Mouse (Mus musculus): Measurements from ENCODE around the gene Nat8f6. TPM values are rescaled to one million over a fixed set of nuclear protein-coding genes. Genes with fewer than 3 reads are reported as not detected.

The Nat8f6 gene
- polyA plus RNA-seq (2015; fragmentation: Nextera tagmentation; extraction: Ambion mirVana) = not detected in 2 replicates

DNA sequence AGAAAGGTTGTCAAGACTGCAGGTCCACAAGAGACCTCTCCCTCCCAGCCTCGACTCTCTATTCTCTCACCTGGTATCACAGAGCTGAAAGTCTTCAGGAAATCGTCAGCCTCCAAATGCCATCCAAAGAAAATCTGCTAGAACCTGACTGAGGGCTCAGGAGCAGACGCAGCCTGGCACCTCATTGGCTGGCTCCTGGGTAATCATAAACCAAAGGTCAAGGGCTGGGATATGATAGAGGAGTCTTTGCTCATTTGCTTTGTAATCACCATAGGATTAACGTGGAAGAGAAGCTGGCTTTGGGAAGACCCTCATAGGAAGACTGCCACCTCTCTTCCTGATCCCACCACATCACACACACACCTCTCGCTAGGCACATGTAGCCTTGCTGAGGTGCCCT is at the start of gene Nat8f6, which contains the start of gene Nat8f5:
Gene Nat8f6, minus strand, starts transcription at position 118 of the 400 bp plus-strand sequence.
Gene Nat8f5, minus strand, starts transcription at position 136 of the 400 bp plus-strand sequence.

DNA sequence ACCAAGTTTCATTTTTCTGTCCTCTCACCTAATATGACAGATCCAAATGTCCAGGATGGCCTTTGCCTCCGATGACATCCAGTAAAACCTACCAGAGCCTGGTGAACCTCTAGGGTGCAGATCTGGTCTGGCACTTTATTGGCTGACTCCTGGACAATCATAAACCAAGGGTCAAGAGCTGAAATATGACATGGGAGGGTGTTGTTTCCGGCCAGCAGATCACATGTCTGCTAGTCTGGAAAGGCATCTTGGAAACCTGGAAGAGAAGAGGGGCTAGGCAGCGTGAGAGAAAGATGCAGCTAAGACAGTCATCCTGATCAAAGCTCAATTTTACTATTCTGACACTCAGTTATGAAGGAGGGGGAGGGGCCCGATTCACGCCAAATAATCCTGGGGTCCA is 48.3 kb upstream of the Nat8f6 start, which contains the start of gene Nat8f2:
Gene Nat8f2, minus strand, starts transcription at position 153 of the 400 bp plus-strand sequence.

DNA sequence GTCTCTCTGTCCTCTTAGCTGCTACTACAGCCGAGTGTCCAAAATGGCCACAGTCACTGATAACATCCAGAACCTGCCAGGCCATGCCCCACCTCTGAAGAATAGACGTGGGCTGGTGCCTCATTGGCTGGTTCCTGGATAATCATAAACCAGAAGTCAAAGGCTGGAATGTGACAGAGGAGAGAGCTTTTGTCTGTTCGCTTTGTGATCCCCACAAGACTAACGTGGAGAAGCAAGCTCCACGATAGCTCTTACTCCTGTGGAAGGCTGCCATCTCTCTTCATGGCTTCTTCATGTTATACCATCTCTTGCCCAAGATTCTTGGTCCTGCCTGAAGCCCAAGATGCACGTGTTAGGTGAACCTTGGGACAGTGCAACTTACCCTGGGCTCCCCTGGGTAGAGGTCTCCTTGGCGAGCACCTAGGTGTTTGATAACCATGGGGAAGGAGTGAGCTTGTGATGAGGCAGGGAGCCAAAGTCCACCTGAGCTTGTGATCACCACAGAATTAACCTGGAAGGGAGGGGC is 11.1 kb upstream of the Nat8f6 start, which contains the start of gene Nat8:
Gene Nat8, minus strand, starts transcription at position 287 of the 526 bp plus-strand sequence.

DNA sequence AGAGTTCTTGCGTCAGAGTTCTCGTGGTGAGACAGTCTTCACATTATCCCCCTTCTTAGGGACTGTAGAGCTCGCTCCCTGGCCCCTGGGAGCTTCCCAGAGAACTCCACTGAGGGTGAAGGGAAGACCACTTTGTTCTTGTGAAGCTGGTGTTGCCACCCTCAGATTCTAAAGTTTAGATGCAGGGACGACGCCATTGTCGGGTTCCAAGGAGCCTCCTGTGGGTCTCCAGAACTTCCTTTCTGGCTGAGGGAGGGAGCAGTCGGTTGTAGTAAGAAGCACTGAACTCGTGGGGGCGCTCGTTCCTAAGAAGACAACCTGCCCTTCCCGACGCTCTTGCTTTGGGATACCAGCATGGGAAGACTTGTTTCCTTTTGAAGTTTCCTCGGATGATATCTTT is 55.2 kb downstream of the Nat8f6 start, which contains the start of gene Nat8f3:
Gene Nat8f3, minus strand, starts transcription at position 223 of the 400 bp plus-strand sequence.

Small RNA genes within 50 kb of the gene (microRNA-seq; reads per million reads assigned to microRNA genes)
- not detected for gene Mir6375 (ENCODE audit: borderline replicate concordance, insufficient number of aligned reads)

Other genes starting within 250 kb of the Nat8f6 start
- 1.7 and 2.9 TPM in 2 replicates for gene Alms1, start 233.4 kb downstream of the Nat8f6 start, polyA plus RNA-seq (2015; fragmentation: Nextera tagmentation; extraction: Ambion mirVana)
- 0.15 TPM in 1 of 2 replicates, not detected in the other for gene Nat8f7, start 107.7 kb downstream of the Nat8f6 start, polyA plus RNA-seq (2015; fragmentation: Nextera tagmentation; extraction: Ambion mirVana)
- gene Nat8f3, start 55.2 kb downstream of the Nat8f6 start, polyA plus RNA-seq (2015; fragmentation: Nextera tagmentation; extraction: Ambion mirVana) = 0.15 TPM in 1 of 2 replicates, not detected in the other
- gene Nat8f5, start within 50 bp of the Nat8f6 start, polyA plus RNA-seq (2015; fragmentation: Nextera tagmentation; extraction: Ambion mirVana) = 0.17 and 1.4 TPM in 2 replicates
- 0.55 and 1.5 TPM in 2 replicates for gene Nat8, start 11.1 kb upstream of the Nat8f6 start, polyA plus RNA-seq (2015; fragmentation: Nextera tagmentation; extraction: Ambion mirVana)
- gene Nat8f2, start 48.2 kb upstream of the Nat8f6 start, polyA plus RNA-seq (2015; fragmentation: Nextera tagmentation; extraction: Ambion mirVana) = 0.14 and 0.19 TPM in 2 replicates
- 5.2 and 12.2 TPM in 2 replicates for gene Nat8f4, start 83.9 kb upstream of the Nat8f6 start, polyA plus RNA-seq (2015; fragmentation: Nextera tagmentation; extraction: Ambion mirVana)
- 69.0 and 77.5 TPM in 2 replicates for gene Tprkb, start 90.9 kb upstream of the Nat8f6 start, polyA plus RNA-seq (2015; fragmentation: Nextera tagmentation; extraction: Ambion mirVana)
- gene Nat8f1, start 94.7 kb upstream of the Nat8f6 start, polyA plus RNA-seq (2015; fragmentation: Nextera tagmentation; extraction: Ambion mirVana) = 62.4 and 80.9 TPM in 2 replicates
- 26.2 and 34.7 TPM in 2 replicates for gene Dusp11, start 140.7 kb upstream of the Nat8f6 start, polyA plus RNA-seq (2015; fragmentation: Nextera tagmentation; extraction: Ambion mirVana)
- 0.71 TPM in 1 of 2 replicates, not detected in the other for gene Figla, start 195.2 kb upstream of the Nat8f6 start, polyA plus RNA-seq (2015; fragmentation: Nextera tagmentation; extraction: Ambion mirVana)
- 10.4 and 28.0 TPM in 2 replicates for gene Add2, start 207.7 kb upstream of the Nat8f6 start, polyA plus RNA-seq (2015; fragmentation: Nextera tagmentation; extraction: Ambion mirVana)